In genomic region chr8:106603933-106604332, GRCm38 (mm10) we compare ENCODE assay signal across 9 mouse cellular contexts. TPM values are rescaled to one million over a fixed set of nuclear protein-coding genes. Genes with fewer than 3 reads are reported as not detected.
A peak's percentile ranks its signal among the peaks of the same experiment; 100 is the strongest.
DNase-seq lines count a peak whose midpoint lies in the region; ATAC-seq and TF ChIP-seq lines count a peak whose summit lies in the region.
"Had no signal": no experiment of that assay in that cellular context is flagged by ENCODE, and none has a peak within 500 bp of the region (broad histone marks: within the 10 kb centered on the region; RNA-seq: fewer than 3 reads in every experiment).

No protein-coding gene starts in this region.

- H3K27ac ChIP-seq in kidney, adult 2 months (ENCODE audit: insufficient read depth, low read depth, low read length): peak overlapping the region; percentile 91
- no peak overlapping the region for H3K27ac ChIP-seq in embryonic facial prominence, embryonic 11.5 days (replicated peaks; ENCODE audit: low read depth, low read length)
- H3K27ac ChIP-seq in hindbrain, embryonic 13.5 days: no peak overlapping the region
- H3K27ac ChIP-seq in midbrain, embryonic 11.5 days (ENCODE audit: low read depth, low read length): no peak overlapping the region

- H3K9me3 ChIP-seq in embryonic facial prominence, embryonic 11.5 days (replicated peaks; ENCODE audit: control insufficient read depth, low read length): no peaks in the 10 kb centered on the region
- no peaks in the 10 kb centered on the region for H3K9me3 ChIP-seq in hindbrain, embryonic 13.5 days
- H3K9me3 ChIP-seq in midbrain, embryonic 11.5 days (ENCODE audit: control insufficient read depth, low read length): no peaks in the 10 kb centered on the region

- WGBS in kidney, adult 2 months: 1% methylated on average over 19 of the region's 19 CpGs
- WGBS in embryonic facial prominence, embryonic 11.5 days: under 1% methylated on average over 19 of the region's 19 CpGs
- 1% methylated on average over 19 of the region's 19 CpGs for WGBS in hindbrain, embryonic 13.5 days
- WGBS in midbrain, embryonic 11.5 days: under 1% methylated on average over 19 of the region's 19 CpGs

- intact Hi-C loops in gastrocnemius, postnatal 14 days (cut with DNase I; ENCODE audit: low total_unique reads): no loop called here

- peak overlapping the region; percentile 41 for H3K9ac ChIP-seq in embryonic facial prominence, embryonic 11.5 days (replicated peaks; ENCODE audit: low read length)
- H3K9ac ChIP-seq in hindbrain, embryonic 13.5 days: peak overlapping the region; percentile 61; the same call in 1 of the 2 replicates
- H3K9ac ChIP-seq in midbrain, embryonic 11.5 days (ENCODE audit: low read length): peak overlapping the region; percentile 52; the same call in 1 of the 2 replicates

- no peak for ATAC-seq in embryonic facial prominence, embryonic 11.5 days (replicated peaks; ENCODE audit: insufficient number of reproducible peaks, low FRiP score, low TSS enrichment, low read depth)
- ATAC-seq in hindbrain, embryonic 13.5 days (ENCODE audit: low FRiP score): no peak
- no peak for ATAC-seq in midbrain, embryonic 11.5 days (ENCODE audit: low FRiP score)
- no peak for ATAC-seq in erythroid progenitor cell, adult 5-6 weeks (replicated peaks; ENCODE audit: low FRiP score, poor library complexity, severe bottlenecking)
- no peak for ATAC-seq in megakaryocyte progenitor cell, adult 5-6 weeks (replicated peaks; ENCODE audit: poor library complexity)

- H3K4me3 ChIP-seq in kidney, adult 2 months (ENCODE audit: insufficient read depth, low read depth, low read length): peak overlapping the region; percentile 78
- peak overlapping the region; percentile 48 for H3K4me3 ChIP-seq in embryonic facial prominence, embryonic 11.5 days (ENCODE audit: low read depth, low read length)
- peak overlapping the region; percentile 52 for H3K4me3 ChIP-seq in hindbrain, embryonic 13.5 days
- peak overlapping the region; percentile 47 for H3K4me3 ChIP-seq in midbrain, embryonic 11.5 days (ENCODE audit: low read depth, low read length)

- no peaks in the 10 kb centered on the region for H3K36me3 ChIP-seq in kidney, adult 2 months (ENCODE audit: control insufficient read depth, insufficient read depth, low read length)
- no peaks in the 10 kb centered on the region for H3K36me3 ChIP-seq in embryonic facial prominence, embryonic 11.5 days (replicated peaks; ENCODE audit: control insufficient read depth, insufficient read depth, low read depth, low read length)
- H3K36me3 ChIP-seq in hindbrain, embryonic 13.5 days: no peaks in the 10 kb centered on the region
- H3K36me3 ChIP-seq in midbrain, embryonic 11.5 days (ENCODE audit: control insufficient read depth, insufficient read depth, low read length): no peaks in the 10 kb centered on the region

- peak; percentile 46 for DNase-seq in kidney, adult 2 months
- DNase-seq in kidney, adult 8-10 months: no peak
- DNase-seq in embryonic facial prominence, embryonic 11.5 days (ENCODE audit: low spot score): no peak
- peak; percentile 93 for DNase-seq in midbrain, embryonic 11.5 days (ENCODE audit: low spot score, missing footprints)
- DNase-seq in gastrocnemius, postnatal 14 days: no peak
- DNase-seq: heart, adult 18-20 months had no signal

- H3K4me1 ChIP-seq in kidney, adult 2 months (ENCODE audit: control insufficient read depth, insufficient read depth, low read length): peaks cover 9% of the 10 kb centered on the region; the same call in 1 of the 2 replicates
- H3K4me1 ChIP-seq in embryonic facial prominence, embryonic 11.5 days (ENCODE audit: control insufficient read depth, insufficient read depth, low read length): peaks cover 7% of the 10 kb centered on the region
- peaks cover 16% of the 10 kb centered on the region for H3K4me1 ChIP-seq in hindbrain, embryonic 13.5 days (replicated peaks)
- peaks cover 21% of the 10 kb centered on the region for H3K4me1 ChIP-seq in midbrain, embryonic 11.5 days (ENCODE audit: control insufficient read depth, insufficient read depth, low read length)

- H3K27me3 ChIP-seq in kidney, adult 2 months (replicated peaks; ENCODE audit: control insufficient read depth, insufficient read depth, low read length): no peaks in the 10 kb centered on the region
- peaks cover 43% of the 10 kb centered on the region for H3K27me3 ChIP-seq in embryonic facial prominence, embryonic 11.5 days (ENCODE audit: control insufficient read depth, insufficient read depth, low read length)
- H3K27me3 ChIP-seq in hindbrain, embryonic 13.5 days: peaks cover 62% of the 10 kb centered on the region
- peaks cover 39% of the 10 kb centered on the region for H3K27me3 ChIP-seq in midbrain, embryonic 11.5 days (ENCODE audit: control insufficient read depth, insufficient read depth, low read length)

- no peak for TF ChIP-seq POLR2A in kidney, adult 2 months (IDR thresholded peaks at IDR 0.05; ENCODE audit: low read depth, low read length)

- no peak for TF ChIP-seq CTCF in kidney, adult 2 months (conservative IDR thresholded peaks at IDR 0.05; ENCODE audit: insufficient read depth, insufficient read length, low read depth, low read length)

- H3K4me2 ChIP-seq in embryonic facial prominence, embryonic 11.5 days (ENCODE audit: low read depth, low read length): peak overlapping the region; percentile 89
- H3K4me2 ChIP-seq in hindbrain, embryonic 13.5 days: peak overlapping the region; percentile 94
- H3K4me2 ChIP-seq in midbrain, embryonic 11.5 days: peak overlapping the region; percentile 87

RNA-seq across cellular contexts. Expression of gene Cdh1, which starts 0.8 kb away (rescaled TPM):
- 68.7 and 81.7 TPM in 2 replicates for polyA plus RNA-seq in kidney, adult 2 months (2012; rRNA removed)
- 19.8 and 20.9 TPM in 2 replicates for polyA plus RNA-seq in embryonic facial prominence, embryonic 11.5 days (2014; fragmentation: Nextera tagmentation; extraction: Ambion mirVana)
- 1.7 and 2.3 TPM in 2 replicates for polyA plus RNA-seq in hindbrain, embryonic 13.5 days (2015; fragmentation: Nextera tagmentation; extraction: Ambion mirVana)
- 5.7 and 6.4 TPM in 2 replicates for polyA plus RNA-seq in midbrain, embryonic 11.5 days (2014; fragmentation: Nextera tagmentation; extraction: Ambion mirVana)
- total RNA-seq in erythroid progenitor cell, adult 5-6 weeks (2015; ENCODE audit: low replicate concordance): 1.8 TPM in 1 of 2 replicates, not detected in the other
- total RNA-seq in erythroid progenitor cell, adult 5-6 weeks (2017; ENCODE audit: low replicate concordance): 0.08 and 0.64 TPM in 2 replicates
- total RNA-seq in gastrocnemius, postnatal 14 days (2021): 1 to 10 TPM in 1 of 2 experiments, under 1 TPM in 1; 0.55 to 1.4 TPM
- 0.42 and 1.2 TPM in 2 replicates for total RNA-seq in megakaryocyte progenitor cell, adult 5-6 weeks (2015)
- total RNA-seq in megakaryocyte progenitor cell, adult 5-6 weeks (2017): 0.62 and 1.3 TPM in 2 replicates

RNA-seq across cellular contexts. Expression of gene Gm10073, which starts 30.7 kb away (rescaled TPM):
- polyA plus RNA-seq in kidney, adult 2 months (2012; rRNA removed): 34.0 and 102 TPM in 2 replicates
- 4.7 and 8.0 TPM in 2 replicates for polyA plus RNA-seq in embryonic facial prominence, embryonic 11.5 days (2014; fragmentation: Nextera tagmentation; extraction: Ambion mirVana)
- polyA plus RNA-seq in hindbrain, embryonic 13.5 days (2015; fragmentation: Nextera tagmentation; extraction: Ambion mirVana): 6.1 and 9.5 TPM in 2 replicates
- 4.6 and 7.5 TPM in 2 replicates for polyA plus RNA-seq in midbrain, embryonic 11.5 days (2014; fragmentation: Nextera tagmentation; extraction: Ambion mirVana)
- 32.7 and 35.3 TPM in 2 replicates for total RNA-seq in erythroid progenitor cell, adult 5-6 weeks (2015; ENCODE audit: low replicate concordance)
- total RNA-seq in erythroid progenitor cell, adult 5-6 weeks (2017; ENCODE audit: low replicate concordance): 12.3 TPM in 1 of 2 replicates, not detected in the other
- 100 to 1,000 TPM; 107 to 123 TPM for total RNA-seq in gastrocnemius, postnatal 14 days (2021)
- 111 and 130 TPM in 2 replicates for total RNA-seq in megakaryocyte progenitor cell, adult 5-6 weeks (2015)
- 8.4 and 9.5 TPM in 2 replicates for total RNA-seq in megakaryocyte progenitor cell, adult 5-6 weeks (2017)

Comparison
In these comparisons a context has a peak if more than half of its experiments do, and no peak if none do; other contexts are left out.
1. DNase-seq: peak in kidney, adult 2 months (single experiment) and midbrain, embryonic 11.5 days (single experiment); none in kidney, adult 8-10 months (0 of 2), embryonic facial prominence, embryonic 11.5 days (single experiment) and gastrocnemius, postnatal 14 days (single experiment).
2. Peak in every context shown above with its lines, with median percentiles within 50 percentile points of each other: H3K4me3 ChIP-seq, H3K4me2 ChIP-seq and H3K9ac ChIP-seq.